Mouse (Mus musculus): ENCODE data around the gene Kdm5a. TPM values are rescaled to one million over a fixed set of nuclear protein-coding genes. Genes with fewer than 3 reads are reported as not detected.

The Kdm5a gene
- total and polyA plus RNA-seq, 3 experiments: 20.8 to 35.8 (median 29.3) TPM

GRCm38 (mm10) chr6:120485038-120485437, 121.1 kb downstream of the Kdm5a start:
- H3K4me1 ChIP-seq (ENCODE audit: control insufficient read depth in 1 of 2, insufficient read depth in 2 of 2): peaks cover 0 to 28% of the 10 kb centered on the region in 2 experiments; a peak in 2 of 4 replicates
- DNase-seq (ENCODE audit: extremely low read depth): no peak
- no peaks in the 10 kb centered on the region for H3K27me3 ChIP-seq (replicated peaks)
- H3K36me3 ChIP-seq (replicated peaks in 1 of 2; ENCODE audit: control insufficient read depth in 1 of 2, insufficient read depth in 1 of 2, low read length in 1 of 2): peaks cover 29 to 50% of the 10 kb centered on the region in 2 experiments
- H3K9ac ChIP-seq (ENCODE audit: insufficient read depth, low read depth): no peak overlapping the region
- in situ Hi-C loops (cut with MboI; ENCODE audit: low pct_ligation_motif_present, low pct_unique_long_range_greater_than_20kb, low sequenced_read_pairs) (loop anchor here (10.0 kb wide), 1 partner anchor 50 kb away; no protein-coding TSS in a partner anchor), dilution Hi-C loops (cut with MboI; ENCODE audit: extremely low pct_ligation_motif_present, extremely low pct_unique_long_range_greater_than_20kb, low sequenced_read_pairs) (no loop called here)
- H3K27ac ChIP-seq (ENCODE audit: insufficient read depth, low read depth): no peak overlapping the region
- no peaks in the 10 kb centered on the region for H3K9me3 ChIP-seq (replicated peaks; ENCODE audit: low read length)
- TF ChIP-seq RCOR1 (conservative IDR thresholded peaks at IDR 0.05; ENCODE audit: low read depth, low read length) (no peak), CHD1 (IDR thresholded peaks at IDR 0.05; ENCODE audit: low read depth, low read length) (no peak), NELFE (IDR thresholded peaks at IDR 0.05; ENCODE audit: low read depth, low read length) (no peak), MEF2A (IDR thresholded peaks at IDR 0.05; ENCODE audit: borderline replicate concordance, low read depth, low read length) (no peak), KAT2A (IDR thresholded peaks at IDR 0.05; ENCODE audit: insufficient replicate concordance, low read length) (no peak), POLR2AphosphoS2 (IDR thresholded peaks at IDR 0.05; ENCODE audit: low read depth, low read length) (no peak), MAZ (IDR thresholded peaks at IDR 0.05; ENCODE audit: low read depth, low read length) (no peak), TBP (conservative IDR thresholded peaks at IDR 0.05; ENCODE audit: low read depth, low read length) (no peak), CTCF (conservative IDR thresholded peaks at IDR 0.05 in 1 of 2, IDR thresholded peaks at IDR 0.05 in 1 of 2; ENCODE audit: low read depth in 2 of 2, low read length in 2 of 2) (no peak), BHLHE40 (IDR thresholded peaks at IDR 0.05; ENCODE audit: low read depth, low read length) (no peak), MYC (IDR thresholded peaks at IDR 0.05; ENCODE audit: low read depth, low read length) (no peak), MXI1 (IDR thresholded peaks at IDR 0.05; ENCODE audit: low read depth, low read length) (no peak), CHD2 (IDR thresholded peaks at IDR 0.05; ENCODE audit: low read length) (no peak)
- no peaks in the 10 kb centered on the region for H3K79me2 ChIP-seq (replicated peaks; ENCODE audit: control insufficient read depth, extremely low read depth, insufficient read depth, poor library complexity, severe bottlenecking)
- no peak overlapping the region for H3K4me2 ChIP-seq (ENCODE audit: insufficient read depth, low read depth, poor library complexity, severe bottlenecking)
- H3K4me3 ChIP-seq (replicated peaks in 1 of 3; ENCODE audit: low read depth in 2 of 3, low read length in 2 of 3, poor library complexity in 1 of 3): no peak overlapping the region

- Histone ChIP-seq H3K4me2 (ENCODE audit: insufficient read depth, low read depth, poor library complexity, severe bottlenecking) (no peak overlapping the region), H3K4me3 (replicated peaks in 1 of 3; ENCODE audit: low read depth in 2 of 3, low read length in 2 of 3, poor library complexity in 1 of 3) (no peak overlapping the region), H3K4me1 (ENCODE audit: control insufficient read depth in 1 of 2, insufficient read depth in 2 of 2) (peaks cover 0 to 28% of the 10 kb centered on the region in 2 experiments; a peak in 2 of 4 replicates), H3K9me3 (replicated peaks; ENCODE audit: low read length) (no peaks in the 10 kb centered on the region), H3K27ac (ENCODE audit: insufficient read depth, low read depth) (no peak overlapping the region), H3K36me3 (replicated peaks in 1 of 2; ENCODE audit: control insufficient read depth in 1 of 2, insufficient read depth in 1 of 2, low read length in 1 of 2) (peaks cover 20 to 39% of the 10 kb centered on the region in 2 experiments), H3K27me3 (replicated peaks) (no peaks in the 10 kb centered on the region), H3K9ac (ENCODE audit: insufficient read depth, low read depth) (no peak overlapping the region), H3K79me2 (replicated peaks; ENCODE audit: control insufficient read depth, extremely low read depth, insufficient read depth, poor library complexity, severe bottlenecking) (no peaks in the 10 kb centered on the region)
- TF ChIP-seq MYC (IDR thresholded peaks at IDR 0.05; ENCODE audit: low read depth, low read length) (no peak), UBTF (IDR thresholded peaks at IDR 0.05; ENCODE audit: low read depth, low read length) (no peak), MAX (IDR thresholded peaks at IDR 0.05; ENCODE audit: low read length) (no peak), EP300 (IDR thresholded peaks at IDR 0.05; ENCODE audit: low read length) (no peak), GABPA (IDR thresholded peaks at IDR 0.05; ENCODE audit: insufficient replicate concordance, low read depth, low read length) (no peak), KAT2A (IDR thresholded peaks at IDR 0.05; ENCODE audit: insufficient replicate concordance, low read length) (no peak), ZC3H11A (IDR thresholded peaks at IDR 0.05; ENCODE audit: low read depth, low read length) (no peak), SIN3A (IDR thresholded peaks at IDR 0.05; ENCODE audit: low read length) (no peak), IRF4 (IDR thresholded peaks at IDR 0.05; ENCODE audit: low read depth, low read length) (no peak), TBP (conservative IDR thresholded peaks at IDR 0.05; ENCODE audit: low read depth, low read length) (no peak), NRF1 (IDR thresholded peaks at IDR 0.05; ENCODE audit: low read depth, low read length) (no peak), TCF12 (IDR thresholded peaks at IDR 0.05; ENCODE audit: low read depth, low read length) (no peak), JUND (conservative IDR thresholded peaks at IDR 0.05; ENCODE audit: low read depth, low read length) (no peak), ZNF384 (IDR thresholded peaks at IDR 0.05; ENCODE audit: low read depth, low read length) (no peak), RCOR1 (conservative IDR thresholded peaks at IDR 0.05; ENCODE audit: low read depth, low read length) (no peak), CHD1 (IDR thresholded peaks at IDR 0.05; ENCODE audit: low read depth, low read length) (no peak), E2F4 (IDR thresholded peaks at IDR 0.05; ENCODE audit: insufficient replicate concordance, low read depth, low read length) (no peak)
- in situ Hi-C loops (cut with MboI; ENCODE audit: low pct_ligation_motif_present, low pct_unique_long_range_greater_than_20kb, low sequenced_read_pairs): loop anchor here (10.0 kb wide), 1 partner anchor 51 kb away; no protein-coding TSS in a partner anchor
- dilution Hi-C loops (cut with MboI; ENCODE audit: extremely low pct_ligation_motif_present, extremely low pct_unique_long_range_greater_than_20kb, low sequenced_read_pairs): no loop called here
- no peak for DNase-seq (ENCODE audit: extremely low read depth)
These were observed 122.2 kb downstream of the Kdm5a start for GRCm38 (mm10) chr6:120486051-120486510.
